Mouse (Mus musculus): ENCODE data around the gene Ckb. TPM values are rescaled to one million over a fixed set of nuclear protein-coding genes. Genes with fewer than 3 reads are reported as not detected.

Ckb gene
- polyA plus RNA-seq, 1 experiment from 2014 or later = 454 TPM

- H3K9me3 ChIP-seq (replicated peaks; ENCODE audit: control insufficient read depth, low read length) = no peaks in the 10 kb centered on the region
- WGBS (ENCODE audit: insufficient replicate concordance) = 6% methylated on average over 29 of the region's 29 CpGs
- H3K9ac ChIP-seq (ENCODE audit: low read depth, low read length) = peak overlapping the region; percentile 79
- H3K4me1 ChIP-seq (ENCODE audit: control insufficient read depth, insufficient read depth, low read length) = peaks cover 46% of the 10 kb centered on the region
- peak overlapping the region; percentile 88 for H3K4me2 ChIP-seq
- no peak overlapping the region for H3K27ac ChIP-seq (ENCODE audit: low read depth, low read length)
- H3K4me3 ChIP-seq (ENCODE audit: low read depth, low read length) = peak overlapping the region; percentile 63
- no peaks in the 10 kb centered on the region for H3K36me3 ChIP-seq (ENCODE audit: control insufficient read depth, insufficient read depth, low read length)
- ATAC-seq (replicated peaks; ENCODE audit: insufficient number of reproducible peaks, low FRiP score, low TSS enrichment) = peak; percentile 9; the same call in 1 of the 2 replicates
- H3K27me3 ChIP-seq (ENCODE audit: control insufficient read depth, insufficient read depth, low read length) = peaks cover 4% of the 10 kb centered on the region; the same call in 1 of the 2 replicates
Measured at GRCm38 (mm10) chr12:111670371-111670971, 1.7 kb downstream of the Ckb start.

- Histone ChIP-seq H3K27ac (ENCODE audit: low read depth, low read length) (no peak overlapping the region), H3K4me3 (ENCODE audit: low read depth, low read length) (peak overlapping the region; percentile 63; the same call in 1 of the 2 replicates), H3K36me3 (ENCODE audit: control insufficient read depth, insufficient read depth, low read length) (no peaks in the 10 kb centered on the region), H3K9ac (ENCODE audit: low read depth, low read length) (no peak overlapping the region), H3K9me3 (replicated peaks; ENCODE audit: control insufficient read depth, low read length) (no peaks in the 10 kb centered on the region), H3K4me2 (peak overlapping the region; percentile 88), H3K27me3 (ENCODE audit: control insufficient read depth, insufficient read depth, low read length) (peaks cover 4% of the 10 kb centered on the region; the same call in 1 of the 2 replicates), H3K4me1 (ENCODE audit: control insufficient read depth, insufficient read depth, low read length) (peaks cover 46% of the 10 kb centered on the region)
- 61% methylated on average over 8 of the region's 8 CpGs for WGBS (ENCODE audit: insufficient replicate concordance)
- no peak for ATAC-seq (replicated peaks; ENCODE audit: insufficient number of reproducible peaks, low FRiP score, low TSS enrichment)
Measured at GRCm38 (mm10) chr12:111669961-111670360, 2.2 kb downstream of the Ckb start.

DNA sequence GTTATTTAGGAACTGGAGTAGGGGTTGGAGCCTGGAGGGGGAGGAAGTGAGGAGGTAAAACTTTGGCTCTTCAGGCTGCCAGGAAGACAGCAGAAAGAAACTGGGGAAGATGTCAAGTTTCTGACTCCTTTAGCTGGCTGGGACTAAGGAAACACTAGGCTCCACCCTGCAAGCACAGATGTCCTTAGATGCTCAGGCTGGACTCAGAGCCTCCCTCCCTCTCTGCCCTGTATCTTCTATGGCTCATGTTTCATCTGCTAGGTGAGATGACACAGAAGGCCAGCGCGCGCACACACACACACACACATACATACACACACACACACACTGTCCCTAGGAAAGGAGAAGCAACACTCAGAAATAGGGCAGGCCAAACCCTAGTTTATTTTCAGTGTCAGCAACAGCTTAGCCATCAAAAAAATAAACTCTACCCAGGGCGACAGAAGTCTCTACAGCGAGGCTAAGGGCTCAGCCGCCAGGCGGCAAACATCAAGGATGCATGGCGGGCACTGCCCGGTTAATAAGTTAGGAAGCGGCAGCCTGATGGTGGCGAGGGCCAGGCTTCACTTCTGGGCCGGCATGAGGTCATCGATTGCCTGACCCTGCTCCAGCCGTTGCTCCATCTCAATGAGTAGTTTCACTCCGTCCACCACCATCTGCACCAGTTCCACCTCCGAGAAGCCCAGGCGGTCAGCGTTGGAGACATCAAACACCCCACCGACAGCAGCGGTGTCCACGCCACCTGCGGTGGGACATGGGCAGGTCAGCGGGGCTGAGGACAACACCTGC, 2.9 kb downstream of the Ckb start:
- peaks cover 4% of the 10 kb centered on the region; the same call in 1 of the 2 replicates for H3K27me3 ChIP-seq (ENCODE audit: control insufficient read depth, insufficient read depth, low read length)
- 0 out of 2 replicates have a peak overlapping the region, but pooled peaks have one; percentile 4 for H3K4me3 ChIP-seq (ENCODE audit: low read depth, low read length)
- peak overlapping the region; percentile 57 for H3K4me2 ChIP-seq
- no peaks in the 10 kb centered on the region for H3K36me3 ChIP-seq (ENCODE audit: control insufficient read depth, insufficient read depth, low read length)
- 61% methylated on average over 23 of the region's 23 CpGs for WGBS (ENCODE audit: insufficient replicate concordance)
- H3K9me3 ChIP-seq (replicated peaks; ENCODE audit: control insufficient read depth, low read length) = no peaks in the 10 kb centered on the region
- no peak for ATAC-seq (replicated peaks; ENCODE audit: insufficient number of reproducible peaks, low FRiP score, low TSS enrichment)
- peak overlapping the region; percentile 56 for H3K9ac ChIP-seq (ENCODE audit: low read depth, low read length)
- H3K27ac ChIP-seq (ENCODE audit: low read depth, low read length) = peak overlapping the region; percentile 86
- H3K4me1 ChIP-seq (ENCODE audit: control insufficient read depth, insufficient read depth, low read length) = peaks cover 52% of the 10 kb centered on the region

DNA sequence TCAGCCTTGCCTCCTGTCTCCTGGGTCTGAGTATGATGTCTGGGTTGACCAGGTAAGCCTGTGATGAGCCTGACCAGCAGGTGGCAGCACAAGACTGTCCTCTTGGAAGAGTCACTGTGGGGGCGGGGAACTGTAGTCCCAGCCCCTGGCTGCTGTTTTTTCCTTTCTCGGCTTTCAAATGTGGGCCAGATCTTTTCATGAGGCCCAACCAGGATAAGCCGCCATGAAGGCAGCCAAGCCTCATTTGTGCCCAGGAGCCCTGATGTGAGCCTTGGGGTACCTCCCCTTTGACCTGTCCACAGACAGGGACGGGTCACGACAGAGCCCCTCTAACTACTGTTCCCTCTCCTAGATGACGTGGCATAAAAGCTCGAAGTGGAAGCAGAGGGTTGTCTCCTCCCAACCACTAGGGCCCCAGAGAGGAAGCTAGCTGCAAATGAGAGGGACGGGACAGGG, 3.7 kb downstream of the Ckb start:
- no peaks in the 10 kb centered on the region for H3K9me3 ChIP-seq (replicated peaks; ENCODE audit: control insufficient read depth, low read length)
- peak overlapping the region; percentile 86 for H3K27ac ChIP-seq (ENCODE audit: low read depth, low read length)
- peaks cover 59% of the 10 kb centered on the region for H3K4me1 ChIP-seq (ENCODE audit: control insufficient read depth, insufficient read depth, low read length)
- peak; percentile 49; the same call in 1 of the 2 replicates for ATAC-seq (replicated peaks; ENCODE audit: insufficient number of reproducible peaks, low FRiP score, low TSS enrichment)
- peaks cover 4% of the 10 kb centered on the region; the same call in 1 of the 2 replicates for H3K27me3 ChIP-seq (ENCODE audit: control insufficient read depth, insufficient read depth, low read length)
- H3K36me3 ChIP-seq (ENCODE audit: control insufficient read depth, insufficient read depth, low read length) = no peaks in the 10 kb centered on the region
- H3K4me2 ChIP-seq = peak overlapping the region; percentile 57
- H3K9ac ChIP-seq (ENCODE audit: low read depth, low read length) = peak overlapping the region; percentile 56
- 1% methylated on average over 8 of the region's 8 CpGs for WGBS (ENCODE audit: insufficient replicate concordance)
- 0 out of 2 replicates have a peak overlapping the region, but pooled peaks have one; percentile 4 for H3K4me3 ChIP-seq (ENCODE audit: low read depth, low read length)

DNA sequence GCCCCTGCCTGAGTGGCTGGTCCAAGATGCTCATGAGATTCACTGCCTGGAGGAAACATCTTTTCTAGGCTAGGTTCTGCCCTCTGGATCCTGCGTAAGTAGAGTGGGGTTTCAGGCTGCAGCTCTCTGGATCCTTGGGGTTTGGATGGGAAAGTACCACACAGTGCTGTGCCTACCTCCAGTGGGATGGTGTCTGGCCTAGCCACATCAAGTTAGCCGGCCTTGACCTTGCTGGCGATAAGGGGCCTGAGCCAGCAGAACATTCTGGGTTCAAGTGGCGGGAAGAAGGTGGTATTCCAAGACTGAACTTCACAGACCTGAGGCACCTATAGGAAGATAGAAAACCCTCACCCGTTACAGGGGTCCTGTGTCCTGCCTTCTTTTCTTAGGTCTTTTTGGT, 4.7 kb downstream of the Ckb start:
- ATAC-seq (replicated peaks; ENCODE audit: insufficient number of reproducible peaks, low FRiP score, low TSS enrichment) = no peak
- Histone ChIP-seq H3K4me1 (ENCODE audit: control insufficient read depth, insufficient read depth, low read length) (peaks cover 55% of the 10 kb centered on the region), H3K27ac (ENCODE audit: low read depth, low read length) (no peak overlapping the region)

GRCm38 (mm10) chr12:111666380-111666779, 5.8 kb downstream of the Ckb start:
- H3K4me2 ChIP-seq = no peak overlapping the region; the same call in 1 of the 2 replicates
- 70% methylated on average over 13 of the region's 13 CpGs for WGBS (ENCODE audit: insufficient replicate concordance)
- no peak overlapping the region for H3K9ac ChIP-seq (ENCODE audit: low read depth, low read length)
- no peak overlapping the region for H3K4me3 ChIP-seq (ENCODE audit: low read depth, low read length)
- H3K36me3 ChIP-seq (ENCODE audit: control insufficient read depth, insufficient read depth, low read length) = no peaks in the 10 kb centered on the region; the same call in 1 of the 2 replicates
- H3K27me3 ChIP-seq (ENCODE audit: control insufficient read depth, insufficient read depth, low read length) = no peaks in the 10 kb centered on the region; the same call in 1 of the 2 replicates
- no peak for ATAC-seq (replicated peaks; ENCODE audit: insufficient number of reproducible peaks, low FRiP score, low TSS enrichment)
- H3K4me1 ChIP-seq (ENCODE audit: control insufficient read depth, insufficient read depth, low read length) = peaks cover 53% of the 10 kb centered on the region
- no peaks in the 10 kb centered on the region for H3K9me3 ChIP-seq (replicated peaks; ENCODE audit: control insufficient read depth, low read length)
- H3K27ac ChIP-seq (ENCODE audit: low read depth, low read length) = peak overlapping the region; percentile 42; the same call in 1 of the 2 replicates

More for the DNA sequence above, 4.7 kb downstream of the Ckb start:
- Histone ChIP-seq H3K9me3 (replicated peaks; ENCODE audit: control insufficient read depth, low read length) (no peaks in the 10 kb centered on the region), H3K27me3 (ENCODE audit: control insufficient read depth, insufficient read depth, low read length) (peaks cover 1% of the 10 kb centered on the region; the same call in 1 of the 2 replicates), H3K4me3 (ENCODE audit: low read depth, low read length) (no peak overlapping the region), H3K36me3 (ENCODE audit: control insufficient read depth, insufficient read depth, low read length) (no peaks in the 10 kb centered on the region), H3K4me2 (no peak overlapping the region), H3K9ac (ENCODE audit: low read depth, low read length) (no peak overlapping the region)
- WGBS (ENCODE audit: insufficient replicate concordance) = 94% methylated on average over 5 of the region's 5 CpGs

DNA sequence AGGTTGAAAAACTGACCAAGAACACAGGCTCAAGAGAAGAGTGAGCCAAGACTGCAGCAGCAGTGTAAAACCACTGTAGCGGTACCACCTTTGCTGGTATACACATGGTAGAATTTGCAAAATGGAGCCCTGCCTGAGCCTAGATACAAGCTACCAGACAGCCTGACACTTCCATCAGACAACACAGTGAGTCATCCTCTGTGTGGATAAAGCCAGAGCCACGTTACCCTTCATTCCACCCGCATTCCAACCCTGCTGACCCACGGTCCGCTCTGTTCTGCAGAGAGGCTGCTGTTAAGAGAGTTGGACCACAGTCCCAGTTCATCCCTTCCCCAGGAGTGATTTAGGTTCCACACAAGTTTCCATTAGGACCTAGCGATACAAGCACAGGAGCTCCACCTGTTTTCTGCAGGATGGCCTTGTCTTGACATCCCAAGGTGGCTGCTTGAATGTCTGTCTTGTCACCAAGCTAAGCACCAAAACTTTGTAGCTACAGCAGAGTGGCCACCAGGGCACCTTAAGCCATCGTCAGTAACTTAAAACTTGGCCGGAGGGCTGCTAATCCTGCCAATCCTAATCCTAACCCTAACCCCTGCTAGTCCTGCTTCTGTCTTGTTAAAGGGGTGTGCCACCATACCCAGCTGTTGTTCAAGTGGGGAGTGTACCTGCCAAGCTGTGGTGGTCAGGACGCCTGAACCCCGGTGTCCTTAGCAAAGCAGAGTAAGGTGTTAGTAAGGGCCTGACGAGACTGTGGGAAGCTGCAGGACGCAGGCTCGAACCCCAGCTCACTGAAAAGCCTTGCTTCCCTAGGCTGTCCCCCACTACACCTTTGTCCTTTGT, 6.9 kb downstream of the Ckb start:
- H3K4me3 ChIP-seq (ENCODE audit: low read depth, low read length) = no peak overlapping the region
- ATAC-seq (replicated peaks; ENCODE audit: insufficient number of reproducible peaks, low FRiP score, low TSS enrichment) = no peak
- no peaks in the 10 kb centered on the region for H3K27me3 ChIP-seq (ENCODE audit: control insufficient read depth, insufficient read depth, low read length)
- 67% methylated on average over 13 of the region's 13 CpGs for WGBS (ENCODE audit: insufficient replicate concordance)
- H3K4me2 ChIP-seq = no peak overlapping the region; the same call in 1 of the 2 replicates
- no peaks in the 10 kb centered on the region for H3K9me3 ChIP-seq (replicated peaks; ENCODE audit: control insufficient read depth, low read length)
- H3K36me3 ChIP-seq (ENCODE audit: control insufficient read depth, insufficient read depth, low read length) = no peaks in the 10 kb centered on the region; the same call in 1 of the 2 replicates
- peaks cover 45% of the 10 kb centered on the region for H3K4me1 ChIP-seq (ENCODE audit: control insufficient read depth, insufficient read depth, low read length)
- H3K9ac ChIP-seq (ENCODE audit: low read depth, low read length) = 0 out of 2 replicates have a peak overlapping the region, but pooled peaks have one; percentile 6
- H3K27ac ChIP-seq (ENCODE audit: low read depth, low read length) = peak overlapping the region; percentile 42
